Comparison of ENCODE assay signal across 8 mouse cellular contexts in the genomic region with DNA sequence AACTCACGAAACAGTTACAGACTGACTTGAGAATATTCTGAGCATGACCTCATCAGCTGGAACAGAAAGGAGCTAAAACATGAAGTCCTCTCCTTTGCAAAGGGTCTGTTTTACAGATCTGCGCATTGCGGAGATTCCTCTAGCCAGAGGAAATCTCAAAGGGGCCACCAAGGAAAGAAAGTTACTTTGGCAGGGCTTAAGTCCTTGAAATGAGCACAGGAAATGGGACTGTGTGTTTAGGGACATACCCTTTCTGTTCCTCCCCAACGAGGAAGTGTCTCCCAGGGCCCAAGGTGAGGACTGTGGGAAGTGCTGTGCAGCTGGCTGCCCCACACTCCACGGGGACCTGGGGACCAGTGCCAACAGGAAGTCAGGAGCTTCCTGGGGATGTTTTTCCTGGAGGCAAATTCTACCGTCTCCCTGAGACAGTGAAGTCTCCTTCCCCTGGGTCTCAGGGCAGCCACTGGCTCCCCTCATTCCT. TPM values are rescaled to one million over a fixed set of nuclear protein-coding genes. Genes with fewer than 3 reads are reported as not detected.
DNase-seq lines count a peak whose midpoint lies in the region; ATAC-seq and TF ChIP-seq lines count a peak whose summit lies in the region.

No protein-coding gene starts in this region.

- TF ChIP-seq CTCF in testis, adult 2 months (IDR thresholded peaks at IDR 0.05; ENCODE audit: control insufficient read depth, insufficient read depth, insufficient replicate concordance, low read depth, low read length) = no peak
- no peak for TF ChIP-seq CTCF in kidney, adult 2 months (conservative IDR thresholded peaks at IDR 0.05; ENCODE audit: insufficient read depth, insufficient read length, low read depth, low read length)
- no peak for TF ChIP-seq CTCF in lung, postnatal 0 days (IDR thresholded peaks at IDR 0.05)

- peak; percentile 58 for ATAC-seq in lung, postnatal 0 days
- peak; percentile 52; the same call in 1 of the 2 replicates for ATAC-seq in stomach, embryonic 16.5 days (ENCODE audit: insufficient read depth, low FRiP score)
- ATAC-seq in erythroblast, adult 5-6 weeks (replicated peaks; ENCODE audit: low FRiP score, poor library complexity, severe bottlenecking) = no peak

- no peak for TF ChIP-seq POLR2A in testis, adult 2 months (IDR thresholded peaks at IDR 0.05; ENCODE audit: control insufficient read depth, low read depth, low read length)
- no peak for TF ChIP-seq POLR2A in kidney, adult 2 months (IDR thresholded peaks at IDR 0.05; ENCODE audit: low read depth, low read length)

- H3K27me3 ChIP-seq in testis, adult 2 months (ENCODE audit: control insufficient read depth, insufficient read depth, low read length) = no peaks in the 10 kb centered on the region
- no peaks in the 10 kb centered on the region for H3K27me3 ChIP-seq in kidney, adult 2 months (replicated peaks; ENCODE audit: control insufficient read depth, insufficient read depth, low read length)
- no peaks in the 10 kb centered on the region for H3K27me3 ChIP-seq in lung, postnatal 0 days (replicated peaks; ENCODE audit: insufficient read depth, low read length)
- no peaks in the 10 kb centered on the region for H3K27me3 ChIP-seq in stomach, embryonic 16.5 days (ENCODE audit: control insufficient read depth, insufficient read depth, low read length)

- H3K9me3 ChIP-seq in lung, postnatal 0 days (ENCODE audit: low read length) = no peaks in the 10 kb centered on the region
- no peaks in the 10 kb centered on the region for H3K9me3 ChIP-seq in stomach, embryonic 16.5 days (replicated peaks; ENCODE audit: control insufficient read depth, low read length)

- no peak overlapping the region for H3K4me3 ChIP-seq in testis, adult 2 months (ENCODE audit: control insufficient read depth, low read depth, low read length)
- H3K4me3 ChIP-seq in kidney, adult 2 months (ENCODE audit: insufficient read depth, low read depth, low read length) = no peak overlapping the region
- no peak overlapping the region for H3K4me3 ChIP-seq in lung, postnatal 0 days (ENCODE audit: low read depth, low read length)
- H3K4me3 ChIP-seq in stomach, embryonic 16.5 days (replicated peaks; ENCODE audit: low read length) = 0 out of 2 replicates have a peak overlapping the region, but pooled peaks have one; percentile 10

- H3K9ac ChIP-seq in lung, postnatal 0 days (replicated peaks; ENCODE audit: low read depth) = no peak overlapping the region
- H3K9ac ChIP-seq in stomach, embryonic 16.5 days (ENCODE audit: low read length) = peak overlapping the region; percentile 65

- peak overlapping the region; percentile 14 for H3K4me2 ChIP-seq in lung, postnatal 0 days (replicated peaks; ENCODE audit: low read depth, low read length)
- peak overlapping the region; percentile 36 for H3K4me2 ChIP-seq in stomach, embryonic 16.5 days (ENCODE audit: low read depth, low read length)

- peak overlapping the region; percentile 64 for H3K27ac ChIP-seq in testis, adult 2 months (ENCODE audit: control insufficient read depth, insufficient read depth, low read depth, low read length)
- H3K27ac ChIP-seq in kidney, adult 2 months (ENCODE audit: insufficient read depth, low read depth, low read length) = peak overlapping the region; percentile 97
- peak overlapping the region; percentile 91 for H3K27ac ChIP-seq in lung, postnatal 0 days (ENCODE audit: low read length)
- peak overlapping the region; percentile 92 for H3K27ac ChIP-seq in stomach, embryonic 16.5 days (ENCODE audit: low read length)

- no peak for DNase-seq in testis, postnatal 14 days (ENCODE audit: low spot score)
- peak; percentile 86 to 92 for DNase-seq in heart, adult 18-20 months
- DNase-seq in kidney, adult 2 months = peak; percentile 90
- DNase-seq in lung, postnatal 0 days (ENCODE audit: low spot score) = peak; percentile 79
- DNase-seq in left cerebral cortex, adult 11 months (ENCODE audit: low spot score) = no peak

- H3K36me3 ChIP-seq in testis, adult 2 months (ENCODE audit: control insufficient read depth, insufficient read depth, low read length) = no peaks in the 10 kb centered on the region
- H3K36me3 ChIP-seq in kidney, adult 2 months (ENCODE audit: control insufficient read depth, insufficient read depth, low read length) = no peaks in the 10 kb centered on the region
- no peaks in the 10 kb centered on the region for H3K36me3 ChIP-seq in lung, postnatal 0 days (ENCODE audit: insufficient read depth, low read length)
- H3K36me3 ChIP-seq in stomach, embryonic 16.5 days (ENCODE audit: control insufficient read depth, insufficient read depth, low read length) = no peaks in the 10 kb centered on the region

- 20% methylated on average over 6 of the region's 6 CpGs for WGBS in kidney, adult 2 months
- WGBS in lung, postnatal 0 days = 3% methylated on average over 6 of the region's 6 CpGs
- 13% methylated on average over 6 of the region's 6 CpGs for WGBS in stomach, embryonic 16.5 days

- TF ChIP-seq EP300 in lung, postnatal 0 days (IDR thresholded peaks at IDR 0.05) = peak; percentile 36; the same call in 1 of the 2 replicates

- H3K4me1 ChIP-seq in testis, adult 2 months (ENCODE audit: control insufficient read depth, insufficient read depth, low read length) = peaks cover 9% of the 10 kb centered on the region
- peaks cover 56% of the 10 kb centered on the region for H3K4me1 ChIP-seq in kidney, adult 2 months (ENCODE audit: control insufficient read depth, insufficient read depth, low read length)
- H3K4me1 ChIP-seq in lung, postnatal 0 days (ENCODE audit: insufficient read depth, low read depth, low read length) = peaks cover 48% of the 10 kb centered on the region
- peaks cover 75% of the 10 kb centered on the region for H3K4me1 ChIP-seq in stomach, embryonic 16.5 days (ENCODE audit: control insufficient read depth, insufficient read depth, low read length)

RNA-seq across cellular contexts. Expression of gene Qrfp, which starts 40.7 kb away (rescaled TPM):
- 0.02 TPM in 1 of 2 replicates, not detected in the other for polyA plus RNA-seq in testis, adult 2 months (2012; rRNA removed)
- under 1 TPM in 1 of 2 experiments, not detected in 1; 0.10 TPM for total RNA-seq in heart, adult 18-20 months (2021)
- 0.05 and 0.11 TPM in 2 replicates for polyA plus RNA-seq in kidney, adult 2 months (2012; rRNA removed)
- 0.04 and 0.13 TPM in 2 replicates for polyA plus RNA-seq in lung, postnatal 0 days (2015; fragmentation: Nextera tagmentation; extraction: Ambion mirVana)
- polyA plus RNA-seq in stomach, embryonic 16.5 days (2015; fragmentation: Nextera tagmentation; extraction: Ambion mirVana) = 0.10 TPM in 1 of 2 replicates, not detected in the other
- total RNA-seq in erythroblast, adult 5-6 weeks (2015; ENCODE audit: low replicate concordance) = not detected in 2 replicates
- total RNA-seq in erythroblast, adult 5-6 weeks (2017; ENCODE audit: low replicate concordance) = not detected in 2 replicates

Comparison
In these comparisons a context has a peak if more than half of its experiments do, and no peak if none do; other contexts are left out.
1. DNase-seq: peak in heart, adult 18-20 months (2 of 2), kidney, adult 2 months (single experiment) and lung, postnatal 0 days (single experiment); none in testis, postnatal 14 days (single experiment) and left cerebral cortex, adult 11 months (single experiment).
2. Peak in every context shown above with its lines, with median percentiles within 50 percentile points of each other: H3K27ac ChIP-seq.